Mouse (Mus musculus) MEL (cell line): ENCODE results near the gene Gm10563. TPM values are rescaled to one million over a fixed set of nuclear protein-coding genes. Genes with fewer than 3 reads are reported as not detected.

Source experiments
- DNase-seq: peaks from one replicate; pipeline ENCODE4 v3.0.0; 2011; ENCODE audit warnings: low read depth, low spot score
- H3K27ac ChIP-seq: 2 replicates; pipeline ENCODE4 v1.5.1; 2012; ENCODE audit warnings: low read depth, mild to moderate bottlenecking, control low read depth, low read length, moderate library complexity; ENCODE audit not compliant: control insufficient read depth
- H3K27me3 ChIP-seq, 2 experiments: fragments of 150-350 bp in 1 of 2; sonication (generic) in 1 of 2; 2 replicates each; pipeline ENCODE4 v1.6.1; 2012; ENCODE audit warnings: low read length in 2 of 2, mild to moderate bottlenecking in 2 of 2, improper control_type of control experiment in 1 of 2, moderate library complexity in 1 of 2; ENCODE audit not compliant: insufficient read depth in 2 of 2, control insufficient read depth in 1 of 2
- H3K36me3 ChIP-seq, 2 experiments: 2 replicates each; pipeline ENCODE4 v1.6.1; 2012 to 2014; ENCODE audit warnings: low read length in 2 of 2, improper control_type of control experiment in 1 of 2, inconsistent platforms in 1 of 2, mild to moderate bottlenecking in 1 of 2; ENCODE audit not compliant: insufficient read depth in 2 of 2, control insufficient read depth in 1 of 2
- H3K4me1 ChIP-seq, 2 experiments: fragments of 150-350 bp in 1 of 2; sonication (generic) in 1 of 2; 2 replicates each; pipeline ENCODE4 v1.6.1; 2012; ENCODE audit warnings: low read length in 2 of 2, improper control_type of control experiment in 1 of 2, mild to moderate bottlenecking in 1 of 2; ENCODE audit not compliant: insufficient read depth in 2 of 2, control insufficient read depth in 1 of 2
- H3K4me3 ChIP-seq, 2 experiments: fragments of 150-350 bp in 1 of 2; sonication (generic) in 1 of 2; 2 replicates each; pipeline ENCODE4 v1.5.1; 2012; ENCODE audit warnings: low read depth in 2 of 2, low read length in 2 of 2, mild to moderate bottlenecking in 2 of 2, moderate library complexity in 2 of 2, control low read depth in 1 of 2, improper control_type of control experiment in 1 of 2; ENCODE audit not compliant: control insufficient read depth in 1 of 2, insufficient read depth in 1 of 2
- H3K79me2 ChIP-seq: 2 replicates; pipeline ENCODE4 v1.6.1; 2012; ENCODE audit warnings: mild to moderate bottlenecking, low read length, moderate library complexity; ENCODE audit not compliant: control insufficient read depth, poor library complexity, insufficient read depth
- H3K9ac ChIP-seq: 2 replicates; pipeline ENCODE4 v1.6.1; 2012; ENCODE audit warnings: low read depth, mild to moderate bottlenecking, control low read depth, low read length, moderate library complexity; ENCODE audit not compliant: control insufficient read depth, poor library complexity, severe bottlenecking
- H3K9me3 ChIP-seq: fragments of 150-350 bp; sonication (generic); replicated peaks from 2 replicates; pipeline ENCODE4 v1.6.1; 2012; ENCODE audit warnings: mild to moderate bottlenecking, low read length, improper control_type of control experiment, moderate library complexity; ENCODE audit not compliant: insufficient read depth
- CHD2 ChIP-seq: IDR thresholded peaks from 2 replicates; pipeline ENCODE4 v1.6.1; 2011; ENCODE audit warnings: low read length, improper control_type of control experiment
- ELF1 ChIP-seq: IDR thresholded peaks from 2 replicates; pipeline ENCODE4 v1.6.1; 2014; ENCODE audit warnings: low read depth, mild to moderate bottlenecking, inconsistent platforms, low read length, improper control_type of control experiment, moderate library complexity
- GATA1 ChIP-seq: IDR thresholded peaks from 2 replicates; pipeline ENCODE4 v1.6.1; 2011; ENCODE audit warnings: low read depth, low read length, improper control_type of control experiment
- HCFC1 ChIP-seq: IDR thresholded peaks from 2 replicates; pipeline ENCODE4 v1.6.1; 2012; ENCODE audit warnings: low read depth, mild to moderate bottlenecking, inconsistent platforms, low read length, improper control_type of control experiment, moderate library complexity
- MAZ ChIP-seq: IDR thresholded peaks from 2 replicates; pipeline ENCODE4 v1.6.1; 2012; ENCODE audit warnings: low read depth, mild to moderate bottlenecking, inconsistent platforms, low read length, improper control_type of control experiment
- MXI1 ChIP-seq: IDR thresholded peaks from 2 replicates; pipeline ENCODE4 v1.6.1; 2011; ENCODE audit warnings: mild to moderate bottlenecking, low read depth, low read length, improper control_type of control experiment
- MYB ChIP-seq: IDR thresholded peaks from 2 replicates; pipeline ENCODE4 v1.6.1; 2011; ENCODE audit warnings: mild to moderate bottlenecking, low read depth, low read length, improper control_type of control experiment
- NRF1 ChIP-seq: IDR thresholded peaks from 2 replicates; pipeline ENCODE4 v1.6.1; 2014; ENCODE audit warnings: low read depth, mild to moderate bottlenecking, inconsistent platforms, low read length, improper control_type of control experiment, moderate library complexity; ENCODE audit not compliant: poor library complexity, insufficient read depth, severe bottlenecking
- RCOR1 ChIP-seq: IDR thresholded peaks from 2 replicates; pipeline ENCODE4 v1.6.1; 2012; ENCODE audit warnings: low read depth, mild to moderate bottlenecking, inconsistent platforms, low read length, improper control_type of control experiment
- SIN3A ChIP-seq: IDR thresholded peaks from 2 replicates; pipeline ENCODE4 v1.6.1; 2012; ENCODE audit warnings: low read length, improper control_type of control experiment, inconsistent platforms
- SMC3 ChIP-seq: IDR thresholded peaks from 2 replicates; pipeline ENCODE4 v1.6.1; 2011; ENCODE audit warnings: low read depth, low read length, improper control_type of control experiment
- USF1 ChIP-seq: IDR thresholded peaks from 2 replicates; pipeline ENCODE4 v1.6.1; 2014; ENCODE audit warnings: low read depth, mild to moderate bottlenecking, inconsistent platforms, low read length, improper control_type of control experiment, moderate library complexity
- USF2 ChIP-seq, 2 experiments: IDR thresholded peaks; 2 replicates each; pipeline ENCODE4 v1.6.1; 2011 to 2012; ENCODE audit warnings: improper control_type of control experiment in 2 of 2, low read length in 2 of 2, borderline replicate concordance in 1 of 2, inconsistent platforms in 1 of 2, low read depth in 1 of 2, mild to moderate bottlenecking in 1 of 2; ENCODE audit not compliant: insufficient read depth in 1 of 2
- ZKSCAN1 ChIP-seq: IDR thresholded peaks from 2 replicates; pipeline ENCODE4 v1.6.1; 2012; ENCODE audit warnings: low read depth, mild to moderate bottlenecking, inconsistent platforms, low read length, improper control_type of control experiment, moderate library complexity
- polyA plus RNA-seq, 2 experiments: library from polyadenylated mRNA; stranded (reverse) in 1 of 2; unstranded in 1 of 2; fragments of >175 nt in 1 of 2; fragments of >200 nt in 1 of 2; gene quantifications; 2 replicates each; pipeline versions ENCODE4 v1.2.1 to v1.2.4; 2012; ENCODE audit warnings: low replicate concordance in 2 of 2, low read depth in 1 of 2; ENCODE audit not compliant: insufficient read length in 2 of 2, insufficient read depth in 1 of 2, missing spikeins in 1 of 2
- total RNA-seq: library from RNA; depleted of rRNA; stranded (reverse); fragments of 300-350 nt; gene quantifications from 2 replicates; pipeline ENCODE4 v1.2.3, GENCODE M21; 2012

Gm10563 gene
- total and polyA plus RNA-seq, 3 experiments = not detected

DNA sequence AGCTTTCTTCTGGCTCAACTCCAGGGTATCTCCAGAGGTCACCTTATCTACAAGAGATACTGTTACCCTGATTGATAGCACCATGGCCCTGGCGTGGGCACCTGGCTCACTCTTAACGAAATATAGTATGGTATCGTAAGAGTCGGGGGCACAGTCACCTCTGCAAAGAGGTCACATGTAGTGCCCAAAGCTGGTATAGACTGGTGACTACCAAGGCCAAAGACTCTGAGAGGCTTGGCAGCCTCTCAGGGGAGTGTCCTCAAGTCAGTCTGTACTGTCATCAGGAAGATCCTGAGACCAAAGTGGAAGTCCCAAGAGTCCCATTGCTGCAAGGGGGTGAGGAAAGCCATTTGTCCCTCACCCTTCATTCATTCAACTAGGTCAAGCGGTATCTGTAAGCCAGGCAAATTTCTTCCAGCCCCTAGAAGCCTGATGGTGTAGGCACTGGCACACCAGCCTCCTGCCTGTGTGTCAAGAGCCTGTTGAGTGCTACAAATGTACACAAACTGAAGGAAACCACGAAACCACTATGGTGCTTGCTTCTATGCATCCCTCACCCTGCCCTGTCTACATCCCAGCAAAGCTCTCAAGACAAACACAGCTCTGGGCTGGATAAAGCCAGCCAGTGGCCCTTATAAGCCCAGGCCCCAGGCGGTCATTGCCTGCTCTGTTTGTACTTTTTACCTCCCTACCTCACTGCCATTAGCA is 54.0 kb downstream of the Gm10563 start:
- H3K4me1 ChIP-seq = peaks cover 4 to 6% of the 10 kb centered on the region in 2 experiments
- peaks cover 1 to 9% of the 10 kb centered on the region in 2 experiments; a peak in 3 of 4 replicates for H3K36me3 ChIP-seq
- DNase-seq = no peak
- no peak overlapping the region for H3K27ac ChIP-seq
- no peak for TF ChIP-seq SIN3A
- TF ChIP-seq USF2 (IDR thresholded peaks at IDR 0.05; ENCODE audit: borderline replicate concordance in 1 of 2, insufficient read depth in 1 of 2, low read depth in 1 of 2, low read length in 2 of 2) = no peak
- no peak for TF ChIP-seq NRF1
- no peak for TF ChIP-seq RCOR1
- no peak overlapping the region for H3K4me3 ChIP-seq
- no peaks in the 10 kb centered on the region for H3K9me3 ChIP-seq
- no peaks in the 10 kb centered on the region for H3K79me2 ChIP-seq
- no peak overlapping the region for H3K9ac ChIP-seq
- H3K27me3 ChIP-seq = no peaks in the 10 kb centered on the region

DNA sequence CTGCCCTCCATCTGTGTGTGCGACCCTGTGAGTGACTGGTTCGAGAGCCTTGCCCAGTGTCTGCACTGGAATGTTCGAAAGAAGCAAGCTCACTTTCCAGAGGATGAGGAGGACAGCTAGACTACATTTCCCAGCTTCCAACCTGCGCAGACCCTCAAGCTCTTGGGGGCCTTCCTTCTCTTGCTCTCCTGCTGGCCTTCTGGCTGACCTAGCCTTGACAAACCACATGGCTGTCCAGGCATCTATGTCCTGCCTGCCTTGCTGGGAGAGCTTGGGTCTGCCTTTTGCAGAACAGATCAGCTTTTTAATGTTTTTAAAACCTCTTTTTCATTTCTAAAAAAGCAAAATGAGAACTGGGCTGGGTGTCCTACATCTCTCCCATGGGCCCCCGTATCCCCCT is 55.9 kb downstream of the Gm10563 start:
- Histone ChIP-seq H3K9ac (no peak overlapping the region), H3K4me3 (no peak overlapping the region), H3K9me3 (no peaks in the 10 kb centered on the region), H3K4me1 (no peaks in the 10 kb centered on the region), H3K27ac (no peak overlapping the region), H3K27me3 (no peaks in the 10 kb centered on the region), H3K36me3 (peaks cover 0 to 13% of the 10 kb centered on the region in 2 experiments; a peak in 2 of 4 replicates), H3K79me2 (no peaks in the 10 kb centered on the region)
- no peak for DNase-seq
- TF ChIP-seq HCFC1 = no peak
- no peak for TF ChIP-seq USF1
- TF ChIP-seq MAZ = no peak
- TF ChIP-seq SMC3 = no peak
- TF ChIP-seq ZKSCAN1 = no peak
- TF ChIP-seq MXI1 = no peak
- TF ChIP-seq ELF1 = no peak
- no peak for TF ChIP-seq CHD2
- TF ChIP-seq GATA1 = no peak
- no peak for TF ChIP-seq MYB
